Mouse (Mus musculus): Measurements from ENCODE around the gene Asic2.

GRCm38 (mm10) chr11:81737777-81738176 lies 230.5 kb downstream of the Asic2 start:
- TF ChIP-seq POLR2A (IDR thresholded peaks at IDR 0.05; ENCODE audit: low read depth, low read length) (no peak), CTCF (IDR thresholded peaks at IDR 0.05; ENCODE audit: borderline replicate concordance, insufficient read depth, low read length) (no peak)

All from embryonic fibroblast, embryonic 13.5 days (primary cell).